Mouse (Mus musculus) ES-E14 (cell line): ENCODE measurements around the gene Ager. TPM values are rescaled to one million over a fixed set of nuclear protein-coding genes. Genes with fewer than 3 reads are reported as not detected.
A peak's percentile ranks its signal among the peaks of the same experiment; 100 is the strongest.

Experiments used
- DNase-seq: peaks from one replicate; pipeline ENCODE4 v3.0.0-alpha.2; 2013; ENCODE audit warnings: low read depth, low spot score
- H3K27ac ChIP-seq: 2 replicates; pipeline ENCODE4 v1.5.1; 2012; ENCODE audit warnings: low read depth, mild to moderate bottlenecking, low read length, moderate library complexity, mixed read lengths; ENCODE audit not compliant: poor library complexity, insufficient read depth, severe bottlenecking
- H3K36me3 ChIP-seq: 2 replicates; pipeline ENCODE4 v1.6.1; 2012; ENCODE audit warnings: mild to moderate bottlenecking, low read length, moderate library complexity, mixed read lengths; ENCODE audit not compliant: control insufficient read depth, poor library complexity, insufficient read depth, severe bottlenecking
- H3K4me1 ChIP-seq, 2 experiments: fragments of 150-350 bp in 1 of 2; sonication (generic) in 1 of 2; 2 replicates each; pipeline ENCODE4 v1.6.1; 2012; ENCODE audit warnings: low read length in 2 of 2, mild to moderate bottlenecking in 1 of 2, mixed read lengths in 1 of 2; ENCODE audit not compliant: control insufficient read depth in 2 of 2, insufficient read depth in 2 of 2, poor library complexity in 1 of 2
- H3K4me3 ChIP-seq, 2 experiments: fragments of 150-350 bp in 1 of 2; sonication (generic) in 1 of 2; 2 replicates each; pipeline ENCODE4 v1.5.1; 2012; ENCODE audit warnings: low read length in 2 of 2, low read depth in 1 of 2, mild to moderate bottlenecking in 1 of 2, mixed read lengths in 1 of 2; ENCODE audit not compliant: insufficient read depth in 1 of 2, poor library complexity in 1 of 2, severe bottlenecking in 1 of 2
- H3K9ac ChIP-seq: 2 replicates; pipeline ENCODE4 v1.6.1; 2012; ENCODE audit warnings: low read depth, mild to moderate bottlenecking, low read length, mixed read lengths; ENCODE audit not compliant: poor library complexity, insufficient read depth, severe bottlenecking
- H3K9me3 ChIP-seq: fragments of 150-350 bp; sonication (generic); 2 replicates; pipeline ENCODE4 v1.6.1; 2012; ENCODE audit warnings: low read depth, mild to moderate bottlenecking, low read length; ENCODE audit not compliant: control insufficient read depth, insufficient read depth
- CHD2 ChIP-seq: IDR thresholded peaks from 2 replicates; pipeline ENCODE4 v1.6.1; 2014; ENCODE audit warnings: mild to moderate bottlenecking, low read depth, low read length, inconsistent platforms
- HCFC1 ChIP-seq: IDR thresholded peaks from 2 replicates; pipeline ENCODE4 v1.6.1; 2012; ENCODE audit warnings: low read length, inconsistent platforms, borderline replicate concordance; ENCODE audit not compliant: insufficient read depth
- MAFK ChIP-seq: IDR thresholded peaks from 2 replicates; pipeline ENCODE4 v1.6.1; 2014; ENCODE audit warnings: mild to moderate bottlenecking, low read depth, low read length, inconsistent platforms; ENCODE audit not compliant: insufficient read depth
- ZC3H11A ChIP-seq: IDR thresholded peaks from 2 replicates; pipeline ENCODE4 v1.6.1; 2012; ENCODE audit warnings: low read depth, mild to moderate bottlenecking, inconsistent platforms, low read length, borderline replicate concordance
- ZNF384 ChIP-seq: IDR thresholded peaks from 2 replicates; pipeline ENCODE4 v1.6.1; 2012; ENCODE audit warnings: low read depth, low read length, inconsistent platforms
- in situ Hi-C, 2 experiments: fragments of 600-800 bp; cut with MboI; formaldehyde crosslinking; loops; one replicate each; pipeline ENCODE4 v1.15.1; 2025; ENCODE audit warnings: low sequenced_read_pairs in 2 of 2, inconsistent platforms in 1 of 2; ENCODE audit not compliant: unreplicated experiment in 2 of 2
- total RNA-seq: library from RNA; depleted of rRNA; stranded (reverse); fragments of 300-350 nt; gene quantifications from 2 replicates; pipeline ENCODE4 v1.2.3, GENCODE M21; 2012

Ager gene
- total RNA-seq, 1 experiment: 2.3 TPM

DNA sequence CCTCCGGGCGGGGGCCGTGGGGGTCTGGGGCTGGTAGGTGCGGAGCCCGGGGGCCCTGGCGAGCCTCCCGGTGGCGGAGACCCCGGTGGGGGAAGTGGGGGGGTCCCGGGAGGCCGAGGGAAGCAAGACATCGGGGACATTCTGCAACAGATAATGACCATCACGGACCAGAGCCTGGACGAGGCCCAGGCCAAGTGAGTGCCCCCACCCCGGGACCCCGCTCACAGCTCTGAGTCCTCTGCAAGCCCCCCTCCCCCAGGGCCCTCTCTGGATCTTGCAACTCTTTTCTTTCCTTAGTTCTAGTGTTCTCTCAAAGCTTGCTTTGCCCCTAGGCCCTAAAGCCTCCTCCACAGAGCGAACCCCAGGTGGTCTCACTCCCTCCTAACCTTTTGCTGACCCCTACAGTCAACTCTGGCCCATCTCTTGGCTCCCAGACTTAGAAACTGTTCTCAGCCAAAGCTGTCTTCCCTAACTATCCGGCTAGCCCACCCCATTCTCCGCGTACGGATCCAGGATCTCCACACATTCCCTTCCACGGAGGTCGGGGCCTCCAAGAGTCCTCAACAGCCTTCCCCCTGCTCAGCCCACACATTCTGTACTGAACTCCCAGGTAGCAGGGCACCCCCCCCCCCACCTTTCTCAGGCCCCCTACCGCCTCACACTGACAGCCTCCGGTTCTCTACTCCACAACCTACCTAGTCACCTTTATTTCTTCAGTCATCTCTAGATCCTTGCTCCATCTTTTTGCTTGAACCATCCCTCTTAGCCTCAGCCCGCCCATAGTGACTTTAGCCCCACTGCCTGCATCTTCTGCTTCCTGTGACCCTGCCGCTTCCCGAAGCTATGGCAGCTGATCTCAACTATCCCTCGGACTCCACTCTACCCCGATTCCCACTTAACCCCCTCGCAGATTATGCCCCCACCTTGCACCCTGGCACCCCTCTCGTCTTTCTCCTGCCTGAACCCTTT is 4.8 kb upstream of the Ager start:
- Histone ChIP-seq H3K27ac (peak overlapping the region; percentile 76; the same call in 1 of the 2 replicates), H3K4me1 (peaks cover 19 to 43% of the 10 kb centered on the region in 2 experiments), H3K9ac (peak overlapping the region; percentile 87), H3K36me3 (peaks cover 19% of the 10 kb centered on the region; the same call in 1 of the 2 replicates), H3K4me3 (peak overlapping the region; percentile 86 to 87; a peak in 3 of 4 replicates), H3K9me3 (no peaks in the 10 kb centered on the region)
- in situ Hi-C loops: no loop called here
- TF ChIP-seq HCFC1: no peak
- TF ChIP-seq MAFK: no peak
- no peak for TF ChIP-seq ZC3H11A
- no peak for TF ChIP-seq CHD2
- no peak for TF ChIP-seq ZNF384
- DNase-seq: no peak

DNA sequence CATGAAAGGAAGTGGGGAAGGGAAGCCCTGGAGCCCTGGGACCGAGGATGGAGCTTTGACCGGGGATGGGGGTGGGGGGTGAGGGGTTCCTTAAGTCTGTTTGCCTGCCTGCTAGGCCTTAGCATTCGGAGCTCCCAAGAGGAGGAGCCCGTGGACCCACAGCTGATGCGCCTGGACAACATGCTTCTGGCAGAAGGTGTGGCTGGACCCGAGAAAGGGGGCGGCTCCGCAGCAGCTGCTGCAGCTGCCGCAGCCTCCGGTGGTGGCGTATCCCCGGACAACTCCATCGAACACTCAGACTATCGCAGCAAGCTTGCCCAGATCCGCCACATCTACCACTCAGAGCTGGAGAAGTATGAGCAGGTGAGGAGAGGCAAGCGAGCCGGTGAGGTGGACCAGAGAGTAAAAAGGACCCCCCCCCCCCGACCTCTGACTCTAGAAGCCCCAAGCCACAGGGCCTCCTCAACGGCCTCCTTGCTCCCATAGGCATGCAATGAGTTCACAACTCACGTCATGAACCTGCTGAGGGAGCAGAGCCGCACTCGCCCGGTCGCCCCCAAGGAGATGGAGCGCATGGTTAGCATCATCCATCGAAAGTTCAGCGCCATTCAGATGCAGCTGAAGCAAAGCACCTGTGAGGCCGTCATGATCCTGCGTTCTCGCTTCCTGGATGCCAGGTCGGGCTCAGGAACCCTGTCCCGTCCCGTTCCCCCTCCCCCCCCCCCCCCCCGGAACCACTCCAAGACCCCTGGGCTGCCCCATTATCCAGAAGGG is 3.7 kb upstream of the Ager start:
- TF ChIP-seq ZNF384: no peak
- TF ChIP-seq ZC3H11A: no peak
- no peak for TF ChIP-seq HCFC1
- TF ChIP-seq CHD2: no peak
- no peak for TF ChIP-seq MAFK
- Histone ChIP-seq H3K36me3 (peaks cover 19% of the 10 kb centered on the region; the same call in 1 of the 2 replicates), H3K27ac (no peak overlapping the region), H3K9ac (peak overlapping the region; percentile 55; the same call in 1 of the 2 replicates), H3K9me3 (no peaks in the 10 kb centered on the region), H3K4me3 (peak overlapping the region; percentile 39 to 86; a peak in 1 of 4 replicates), H3K4me1 (peaks cover 13 to 38% of the 10 kb centered on the region in 2 experiments)
- no peak for DNase-seq
- in situ Hi-C loops: no loop called here

- H3K9ac ChIP-seq: no peak overlapping the region
- H3K4me3 ChIP-seq: no peak overlapping the region
- DNase-seq: no peak
- H3K27ac ChIP-seq: no peak overlapping the region
- TF ChIP-seq HCFC1: no peak
- TF ChIP-seq ZC3H11A: no peak
- TF ChIP-seq CHD2: no peak
- TF ChIP-seq ZNF384: no peak
- no peak for TF ChIP-seq MAFK
- peaks cover 28% of the 10 kb centered on the region for H3K36me3 ChIP-seq
- peaks cover 5 to 23% of the 10 kb centered on the region in 2 experiments for H3K4me1 ChIP-seq
- H3K9me3 ChIP-seq: no peaks in the 10 kb centered on the region
- in situ Hi-C loops: no loop called here
Observed at GRCm38 (mm10) chr17:34596098-34596497, 1.6 kb upstream of the Ager start.

- H3K36me3 ChIP-seq: peaks cover 19% of the 10 kb centered on the region
- DNase-seq: no peak
- no peak overlapping the region for H3K9ac ChIP-seq
- in situ Hi-C loops: no loop called here
- H3K9me3 ChIP-seq: no peaks in the 10 kb centered on the region
- H3K4me1 ChIP-seq: peaks cover 0 to 12% of the 10 kb centered on the region in 2 experiments; a peak in 2 of 4 replicates
- TF ChIP-seq ZNF384: no peak
- TF ChIP-seq ZC3H11A: no peak
- no peak for TF ChIP-seq CHD2
- no peak for TF ChIP-seq HCFC1
- TF ChIP-seq MAFK: no peak
- no peak overlapping the region for H3K27ac ChIP-seq
- H3K4me3 ChIP-seq: no peak overlapping the region
Observed at GRCm38 (mm10) chr17:34599891-34600290, 2.2 kb downstream of the Ager start.
